Mouse (Mus musculus): Measurements from ENCODE around the gene Vsnl1.

DNA sequence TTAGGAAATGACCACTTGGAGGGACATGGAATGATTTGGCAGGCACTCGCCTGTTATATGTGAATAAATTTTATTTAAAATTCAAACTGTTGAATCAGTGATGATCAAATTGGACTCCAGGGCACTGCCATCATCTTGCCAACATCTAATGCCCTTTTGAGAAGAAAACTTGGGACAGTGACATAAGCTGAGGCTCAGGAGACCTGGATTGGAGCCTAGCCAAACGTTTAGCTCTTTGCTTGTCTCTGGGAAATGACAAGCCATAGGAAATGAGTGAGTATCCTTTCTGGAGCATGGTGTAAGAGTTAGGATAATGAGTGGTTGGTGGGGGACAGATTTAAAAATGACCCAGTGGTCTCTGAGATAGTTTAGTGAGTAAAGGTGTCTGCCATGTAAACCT, 57.0 kb downstream of the Vsnl1 start:
- no peak for TF ChIP-seq POLR2A (IDR thresholded peaks at IDR 0.05; ENCODE audit: control insufficient read depth, low read depth, low read length)
- no peak for TF ChIP-seq CTCF (IDR thresholded peaks at IDR 0.05; ENCODE audit: control insufficient read depth, insufficient read depth, insufficient replicate concordance, low read depth, low read length)
